Mouse (Mus musculus) heart, postnatal 14 days (tissue): ENCODE results near the gene Gli2. TPM values are rescaled to one million over a fixed set of nuclear protein-coding genes. Genes with fewer than 3 reads are reported as not detected.
A peak's percentile ranks its signal among the peaks of the same experiment; 100 is the strongest.

Experiments used
- DNase-seq, 2 experiments: peaks; one replicate each; pipeline ENCODE4 v3.0.0; 2021 to 2022
- intact Hi-C: fragments of 180-260 bp; cut with DNase I; formaldehyde crosslinking; loops from one replicate; pipeline ENCODE4 v1.15.1; 2025
- total RNA-seq, 2 experiments: library from RNA; stranded (reverse); gene quantifications; 2 replicates each; pipeline ENCODE4 v1.2.3; 2021

Gli2 gene
- total RNA-seq, 2 experiments from 2014 or later, result 1.7 to 2.1 TPM

GRCm38 (mm10) chr1:118910693-118911426, 142.6 kb downstream of the Gli2 start:
- DNase-seq, result no peak
- intact Hi-C loops, result no loop called here

GRCm38 (mm10) chr1:118909051-118909450, 144.4 kb downstream of the Gli2 start:
- intact Hi-C loops, result no loop called here
- no peak for DNase-seq

DNA sequence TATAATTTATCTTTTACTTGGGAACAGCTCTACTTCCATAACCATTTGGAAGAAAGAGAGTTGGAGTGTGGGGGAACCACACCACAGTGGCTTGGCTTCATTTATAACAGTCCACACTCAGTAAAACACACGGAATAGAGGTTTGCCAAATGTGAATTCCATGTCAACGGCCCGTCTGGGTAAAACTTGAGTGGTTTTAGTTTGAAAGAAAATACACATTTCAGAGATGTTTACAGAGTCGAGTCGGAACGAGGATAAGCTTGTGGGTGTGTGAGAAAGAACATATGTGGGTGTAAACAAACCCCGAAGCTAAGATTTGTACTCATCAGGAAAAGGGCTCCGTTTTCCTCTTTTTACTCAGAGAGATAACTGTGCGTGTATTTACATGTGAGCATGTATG, 145.8 kb downstream of the Gli2 start:
- DNase-seq, result no peak
- intact Hi-C loops, result no loop called here

- intact Hi-C loops, result no loop called here
These were observed 148.1 kb downstream of the Gli2 start for GRCm38 (mm10) chr1:118905319-118905718.

GRCm38 (mm10) chr1:118904909-118905308, 148.5 kb downstream of the Gli2 start:
- no peak for DNase-seq
- intact Hi-C loops, result no loop called here

More at GRCm38 (mm10) chr1:118905319-118905718, 148.1 kb downstream of the Gli2 start:
- DNase-seq, result peak in 1 of 2 experiments; percentile 17

- intact Hi-C loops, result no loop called here
- no peak for DNase-seq
These were observed 149.0 kb downstream of the Gli2 start for GRCm38 (mm10) chr1:118904431-118904830.

DNA sequence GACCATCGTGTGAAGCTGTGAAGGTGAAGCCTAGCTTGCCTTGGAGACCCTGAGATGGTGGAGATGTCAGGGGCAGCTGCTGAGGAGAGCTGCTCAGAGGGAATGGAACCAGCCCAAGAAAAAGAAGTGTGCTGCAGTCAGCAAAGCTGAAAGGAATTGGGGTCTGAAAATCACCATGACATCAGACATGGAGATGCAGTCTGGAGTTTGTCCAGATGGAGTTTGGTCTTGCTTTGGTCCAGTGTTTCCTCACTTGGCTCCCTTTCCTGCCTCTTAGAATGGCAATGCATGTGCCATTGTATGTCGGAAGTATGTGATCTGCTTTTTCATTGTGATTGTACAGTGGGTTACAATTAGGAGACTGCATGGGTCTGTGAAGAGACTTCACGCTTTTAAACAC, 149.7 kb downstream of the Gli2 start:
- intact Hi-C loops, result no loop called here
- DNase-seq, result no peak

DNA sequence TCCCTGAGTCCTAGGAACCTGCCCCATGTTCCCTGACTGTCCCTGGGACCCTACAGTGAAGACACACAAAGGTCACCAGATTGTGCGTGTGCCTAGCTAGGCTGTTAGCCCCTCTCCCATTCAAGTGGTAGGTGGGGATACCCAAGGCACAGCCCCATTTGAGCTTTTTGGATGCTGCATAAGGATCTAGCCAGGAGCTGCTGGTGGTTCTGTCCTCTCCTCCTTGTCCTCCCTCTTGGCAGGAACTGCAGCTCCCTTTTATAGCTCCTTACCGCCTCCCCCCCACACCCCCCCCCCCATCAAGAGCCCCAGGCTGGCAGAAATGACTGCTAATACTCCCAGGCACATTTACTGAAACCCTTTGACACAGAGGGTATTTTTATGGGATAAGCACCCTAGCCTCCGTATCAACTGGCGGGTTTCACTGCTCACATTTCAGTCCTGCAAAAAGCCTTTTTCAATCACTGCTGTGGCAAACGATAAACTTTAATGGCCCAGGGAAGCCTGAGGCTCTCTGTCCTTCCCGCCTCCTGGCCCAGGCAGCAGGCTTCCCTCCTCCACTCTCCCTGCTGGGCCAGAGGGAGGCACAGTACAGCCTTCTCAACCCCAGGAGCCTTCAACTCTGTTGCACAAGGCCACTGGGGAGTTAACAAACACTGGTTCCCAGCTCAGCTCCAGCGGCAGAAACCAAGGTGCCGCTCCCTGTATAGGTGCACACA, 151.4 kb downstream of the Gli2 start:
- DNase-seq, result peak in 1 of 2 experiments; percentile 15
- intact Hi-C loops, result no loop called here

DNA sequence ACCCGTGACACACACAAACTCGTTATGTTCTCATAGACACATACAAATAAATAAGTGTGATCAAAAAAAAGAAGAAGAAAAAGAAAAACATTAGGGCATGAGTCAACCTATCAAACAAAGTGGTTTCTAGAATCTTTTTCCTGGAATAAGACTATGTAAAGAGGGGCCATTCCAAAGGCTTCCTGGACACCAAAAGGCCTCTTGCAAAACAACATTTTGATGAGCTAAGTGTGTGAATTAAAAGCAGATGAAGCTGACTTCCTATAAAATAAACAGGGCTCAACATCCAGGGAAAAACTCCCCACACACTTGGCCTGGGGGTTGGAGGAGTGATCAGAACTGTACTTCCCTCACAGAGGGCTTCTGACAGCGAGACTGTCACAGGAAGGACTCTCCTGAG, 155.1 kb downstream of the Gli2 start:
- intact Hi-C loops, result no loop called here

GRCm38 (mm10) chr1:118895026-118895762, 158.2 kb downstream of the Gli2 start:
- DNase-seq, result peak; percentile 65 to 76
- intact Hi-C loops, result no loop called here

More for the DNA sequence above, 155.1 kb downstream of the Gli2 start:
- no peak for DNase-seq

GRCm38 (mm10) chr1:118891395-118891794, 162.0 kb downstream of the Gli2 start:
- intact Hi-C loops, result no loop called here
- no peak for DNase-seq

DNA sequence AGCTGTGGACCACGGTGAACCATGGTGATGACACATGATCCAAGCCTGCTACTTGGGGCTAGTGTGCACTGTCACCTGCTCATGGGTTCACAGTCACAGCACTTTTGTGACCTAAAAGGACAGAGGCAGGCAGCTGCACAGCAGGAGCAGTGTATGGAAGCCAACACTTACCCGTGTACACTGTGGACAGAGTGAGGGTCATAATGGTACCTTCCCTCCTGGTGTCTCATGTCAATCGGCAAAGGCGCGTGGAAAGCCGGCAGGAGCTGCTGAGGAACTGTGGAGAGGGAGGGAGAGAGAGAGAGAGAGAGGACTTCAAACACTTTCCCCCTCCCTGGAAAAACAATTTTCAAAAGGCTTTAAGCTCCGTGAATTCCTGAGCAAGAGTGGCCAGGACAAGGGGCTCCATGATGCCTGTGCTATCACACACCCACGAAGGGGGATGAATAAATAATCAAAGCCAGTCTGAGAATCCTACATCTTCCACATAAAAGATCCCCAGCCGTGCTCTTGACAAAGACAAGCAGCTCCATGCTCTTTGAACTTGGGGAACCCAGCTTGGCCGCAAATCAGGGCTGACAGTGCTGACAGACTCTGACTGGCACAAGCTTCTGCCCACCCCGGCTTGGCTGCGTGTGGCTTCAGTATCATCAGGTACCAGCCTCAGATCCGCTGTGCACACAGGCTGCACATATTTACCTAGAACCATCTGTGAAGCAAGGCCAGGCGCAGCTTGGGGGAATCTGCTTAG, 163.1 kb downstream of the Gli2 start:
- no peak for DNase-seq
- intact Hi-C loops, result no loop called here

DNA sequence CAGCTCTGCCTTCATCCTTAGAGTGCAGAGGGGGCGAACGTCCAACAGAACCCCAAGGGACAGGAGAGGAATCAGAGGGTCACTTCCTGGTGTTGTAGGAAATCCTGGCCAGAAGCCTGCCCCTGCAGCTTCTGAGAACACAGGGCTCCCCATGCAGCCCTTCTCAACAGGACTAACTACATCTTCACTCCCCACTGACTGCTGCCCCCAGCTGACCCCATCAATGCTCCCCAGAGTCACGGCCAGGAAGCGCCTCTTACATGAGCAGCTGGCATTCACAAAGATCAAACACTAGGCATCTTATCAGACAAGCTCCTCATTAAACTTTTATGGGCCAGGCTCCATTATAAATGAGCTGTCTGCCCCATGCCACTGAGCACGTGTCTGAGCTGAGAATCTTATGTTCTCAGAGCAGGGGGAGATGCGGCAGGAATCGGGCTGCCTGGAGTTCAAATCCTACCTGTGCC, 172.6 kb downstream of the Gli2 start:
- peak; percentile 40 to 52 for DNase-seq
- intact Hi-C loops, result no loop called here

DNA sequence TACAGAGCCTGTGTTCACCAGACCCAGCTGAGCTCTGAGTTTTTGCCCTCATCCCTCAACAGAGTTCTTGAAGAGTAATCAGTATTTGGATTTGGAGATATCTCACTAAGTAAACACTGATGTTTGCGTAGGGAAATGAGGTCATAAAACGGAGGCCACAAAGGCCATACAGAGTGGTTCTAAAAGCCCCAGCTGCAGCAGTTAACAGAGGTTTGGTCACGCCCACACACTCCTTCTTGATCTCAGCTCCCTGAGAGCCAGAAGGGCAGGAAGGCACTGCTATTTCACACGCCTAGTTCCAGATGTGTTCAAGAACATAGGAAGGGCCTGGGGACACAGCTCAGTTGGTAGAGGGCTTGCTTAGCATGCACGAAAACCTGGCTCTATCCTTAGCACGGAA, 175.1 kb downstream of the Gli2 start:
- DNase-seq, result peak in 1 of 2 experiments; percentile 12
- intact Hi-C loops, result no loop called here

DNA sequence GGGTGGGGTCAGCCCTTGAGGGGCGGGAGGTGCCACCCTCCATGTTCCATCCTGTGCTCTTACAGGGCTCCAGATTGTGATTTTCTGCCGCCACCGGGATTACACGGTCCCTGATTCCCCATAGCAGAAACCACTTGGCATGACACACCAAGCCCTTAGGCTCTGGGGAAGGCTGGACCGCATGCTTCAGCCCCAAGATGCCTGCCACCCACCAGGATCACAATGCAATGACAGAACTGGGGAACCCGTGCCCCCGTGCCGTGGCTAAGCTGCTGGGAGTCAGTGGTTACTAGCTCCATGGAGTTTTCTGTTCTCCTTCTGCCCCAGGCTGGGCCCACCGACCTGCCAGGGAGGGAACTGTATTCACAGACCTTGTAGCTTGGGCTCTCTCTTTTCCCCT, 178.2 kb downstream of the Gli2 start:
- intact Hi-C loops, result no loop called here
- no peak for DNase-seq

- intact Hi-C loops, result no loop called here
- no peak for DNase-seq
These were observed 179.9 kb downstream of the Gli2 start for GRCm38 (mm10) chr1:118873559-118873958.

- intact Hi-C loops, result no loop called here
- no peak for DNase-seq
These were observed 188.7 kb downstream of the Gli2 start for GRCm38 (mm10) chr1:118864735-118865134.

DNA sequence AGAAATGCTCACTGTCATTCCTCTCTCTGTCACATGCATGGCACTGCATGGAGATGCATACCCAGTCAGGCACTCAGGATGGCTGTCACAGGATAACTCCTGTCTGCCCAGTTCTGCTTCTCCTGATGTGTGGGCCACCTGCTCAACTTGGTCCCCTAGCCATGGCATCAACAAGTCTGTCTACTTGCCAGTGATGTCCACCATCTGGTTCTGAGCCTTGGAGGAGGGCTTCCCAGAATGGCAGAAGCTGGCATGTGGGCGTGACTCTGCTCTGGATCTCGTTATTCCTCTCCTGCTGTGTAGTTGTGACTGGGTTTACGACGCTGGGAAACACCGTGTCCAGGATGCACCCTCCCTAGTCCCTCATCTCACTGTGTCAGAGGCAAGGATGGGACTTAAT, 189.4 kb downstream of the Gli2 start:
- intact Hi-C loops, result no loop called here
- no peak for DNase-seq

GRCm38 (mm10) chr1:118858101-118858500, 195.3 kb downstream of the Gli2 start:
- intact Hi-C loops, result no loop called here

GRCm38 (mm10) chr1:118830658-118831057, 222.8 kb downstream of the Gli2 start:
- intact Hi-C loops, result no loop called here
- DNase-seq, result no peak

More at GRCm38 (mm10) chr1:118858101-118858500, 195.3 kb downstream of the Gli2 start:
- DNase-seq, result no peak
